Mouse (Mus musculus): ENCODE data around the gene Ntn1.

GRCm38 (mm10) chr11:68393897-68394490 lies 6.6 kb downstream of the Ntn1 start:
- TF ChIP-seq CTCF (IDR thresholded peaks at IDR 0.05; ENCODE audit: low read depth, low read length), result no peak
- TF ChIP-seq POLR2A (IDR thresholded peaks at IDR 0.05; ENCODE audit: borderline replicate concordance, low read depth, low read length), result no peak

Data from bone marrow macrophage, adult 2 months (primary cell).